Mouse (Mus musculus) midbrain, embryonic 14.5 days (tissue): ENCODE measurements around the gene Trim43a. TPM values are rescaled to one million over a fixed set of nuclear protein-coding genes. Genes with fewer than 3 reads are reported as not detected.
"Not testable (repeated sequence)": the region's sequence is repeated elsewhere in the genome, so short reads cannot be mapped to it uniquely, and the experiment has no call there.

ENCODE experiments used
- ATAC-seq: fragments of 200-750 bp; cut with Nextera tagmentation; 2 replicates; pipeline ENCODE4 v1.8.0; 2017; ENCODE audit warnings: moderate number of reproducible peaks, moderate library complexity; ENCODE audit not compliant: low FRiP score, low TSS enrichment
- DNase-seq: peaks from one replicate; pipeline ENCODE4 v3.0.0-alpha.2; 2015
- H3K27ac ChIP-seq: fragments of 300-500 bp; sonication (generic); replicated peaks from 2 replicates; pipeline ENCODE4 v1.5.1; 2014; ENCODE audit warnings: mild to moderate bottlenecking, low read depth, low read length, moderate library complexity
- H3K27me3 ChIP-seq: fragments of 300-500 bp; sonication (generic); 2 replicates; pipeline ENCODE4 v1.6.1; 2014; ENCODE audit warnings: low read length, control low read depth, mixed read lengths; ENCODE audit not compliant: control insufficient read depth, insufficient read depth
- H3K36me3 ChIP-seq: fragments of 300-500 bp; sonication (generic); 2 replicates; pipeline ENCODE4 v1.6.1; 2014; ENCODE audit warnings: low read length, control low read depth; ENCODE audit not compliant: control insufficient read depth, insufficient read depth
- H3K4me1 ChIP-seq: fragments of 300-500 bp; sonication (generic); 2 replicates; pipeline ENCODE4 v1.6.1; 2014; ENCODE audit warnings: mild to moderate bottlenecking, antibody characterized with exemption, low read length, control low read depth; ENCODE audit not compliant: control insufficient read depth, insufficient read depth
- H3K4me2 ChIP-seq: fragments of 300-500 bp; sonication (generic); 2 replicates; pipeline ENCODE4 v1.6.1; 2014; ENCODE audit warnings: mild to moderate bottlenecking, low read length, moderate library complexity
- H3K4me3 ChIP-seq: fragments of 300-500 bp; sonication (generic); replicated peaks from 2 replicates; pipeline ENCODE4 v1.5.1; 2014; ENCODE audit warnings: low read depth, low read length
- H3K9ac ChIP-seq: fragments of 300-500 bp; sonication (generic); replicated peaks from 2 replicates; pipeline ENCODE4 v1.6.1; 2014; ENCODE audit warnings: mild to moderate bottlenecking, low read length, moderate library complexity
- H3K9me3 ChIP-seq: fragments of 300-500 bp; sonication (generic); 2 replicates; pipeline ENCODE4 v1.6.1; 2016; ENCODE audit warnings: low read length, control low read depth, mixed read lengths; ENCODE audit not compliant: control insufficient read depth
- WGBS: fragments of 180-500 bp; shearing (Covaris S2); extraction: QIAGEN DNeasy Blood & Tissue Kit; methylation state at CpG from one replicate; pipeline ENCODE4 v1.1.7; 2014; 5-methylcytosine and 5-hydroxymethylcytosine counted together
- polyA plus RNA-seq: library from polyadenylated mRNA; unstranded; fragments of >200 nt; fragmentation: Nextera tagmentation; extraction: Ambion mirVana; gene quantifications from 2 replicates; pipeline ENCODE4 v1.2.1, GENCODE M21; 2014

Trim43a gene
- polyA plus RNA-seq, 1 experiment from 2014 or later, result 0.20 TPM

DNA sequence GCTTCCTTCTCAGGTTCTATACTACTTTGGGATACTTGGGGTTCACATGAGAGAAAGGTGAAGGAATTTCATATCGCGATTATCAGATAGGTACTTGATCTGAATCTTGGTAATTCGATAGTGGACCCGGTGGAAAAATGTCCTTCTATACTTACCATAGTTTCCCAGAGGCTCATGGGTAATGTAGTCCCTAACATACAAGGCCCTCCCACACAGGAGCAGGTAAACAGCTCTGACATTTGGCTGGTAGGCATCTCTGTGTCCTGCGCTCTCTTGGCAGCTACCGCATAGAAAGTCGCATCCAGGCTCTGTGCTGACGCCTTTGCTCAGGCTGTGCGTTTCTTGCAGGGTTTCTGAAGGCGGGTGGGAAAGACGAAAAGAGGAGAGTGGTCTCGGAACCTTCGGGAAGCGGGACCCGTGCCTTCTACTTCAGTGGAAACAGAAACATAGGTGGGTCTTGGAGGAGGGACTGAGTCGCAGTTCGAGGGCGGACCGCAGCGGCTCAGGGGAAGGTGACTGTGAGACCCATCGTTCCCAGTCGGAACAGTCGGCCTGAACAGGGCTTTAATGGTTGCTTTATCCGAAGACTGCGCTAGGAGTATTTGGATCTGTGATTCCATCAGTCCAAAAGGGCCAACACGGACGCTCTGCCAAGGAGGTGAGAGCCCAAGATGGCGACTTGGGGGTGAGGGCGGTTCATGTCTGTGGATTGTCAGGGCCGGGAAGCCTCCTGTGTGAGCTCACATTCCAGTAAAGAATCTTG is 32.7 kb upstream of the Trim43a start, which contains the start of gene Zfp949:
Zfp949 (plus strand) TSS at position 170 of the 763 bp plus-strand sequence.
- H3K4me1 ChIP-seq, result peaks cover 27% of the 10 kb centered on the region
- peak within 1 kb of the TSS; percentile 80 for H3K27ac ChIP-seq
- DNase-seq (peak; percentile 93), ATAC-seq (peak; percentile 92)
- H3K9ac ChIP-seq, result peak within 1 kb of the TSS; percentile 72
- no peaks in the 10 kb centered on the region for H3K27me3 ChIP-seq
- whole genome bisulfite sequencing, result under 1% methylated on average over 30 of the region's 30 CpGs
- H3K4me2 ChIP-seq, result peak within 1 kb of the TSS; percentile 83
- peak within 1 kb of the TSS; percentile 62 for H3K4me3 ChIP-seq
- H3K9me3 ChIP-seq, result no peaks in the 10 kb centered on the region
- H3K36me3 ChIP-seq, result peaks cover 9% of the 10 kb centered on the region; the same call in 1 of the 2 replicates

DNA sequence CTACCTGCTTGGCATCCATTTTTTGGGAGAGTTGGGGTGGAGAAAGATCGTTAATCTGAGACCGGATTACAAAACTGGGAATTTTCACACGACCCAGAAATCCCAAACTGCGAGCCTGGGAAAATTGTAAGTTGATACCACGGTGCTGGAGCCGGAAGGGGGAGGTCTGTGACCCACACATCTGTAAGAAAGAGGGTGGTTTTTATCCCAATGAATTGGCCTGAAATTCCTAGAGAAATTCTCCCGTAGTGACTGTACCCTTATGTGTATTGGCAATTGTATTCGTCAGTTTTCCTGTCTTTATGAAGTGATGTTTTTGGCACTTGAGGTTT is 32.1 kb upstream of the Trim43a start:
- Histone ChIP-seq H3K9me3 (no peaks in the 10 kb centered on the region), H3K4me1 (peaks cover 27% of the 10 kb centered on the region), H3K36me3 (peaks cover 11% of the 10 kb centered on the region; the same call in 1 of the 2 replicates), H3K27ac (peak overlapping the region; percentile 80), H3K9ac (peak overlapping the region; percentile 72), H3K4me2 (peak overlapping the region; percentile 83), H3K27me3 (no peaks in the 10 kb centered on the region), H3K4me3 (peak overlapping the region; percentile 62)
- 6% methylated on average over 8 of the region's 8 CpGs for WGBS
- no peak for DNase-seq
- ATAC-seq, result no peak

DNA sequence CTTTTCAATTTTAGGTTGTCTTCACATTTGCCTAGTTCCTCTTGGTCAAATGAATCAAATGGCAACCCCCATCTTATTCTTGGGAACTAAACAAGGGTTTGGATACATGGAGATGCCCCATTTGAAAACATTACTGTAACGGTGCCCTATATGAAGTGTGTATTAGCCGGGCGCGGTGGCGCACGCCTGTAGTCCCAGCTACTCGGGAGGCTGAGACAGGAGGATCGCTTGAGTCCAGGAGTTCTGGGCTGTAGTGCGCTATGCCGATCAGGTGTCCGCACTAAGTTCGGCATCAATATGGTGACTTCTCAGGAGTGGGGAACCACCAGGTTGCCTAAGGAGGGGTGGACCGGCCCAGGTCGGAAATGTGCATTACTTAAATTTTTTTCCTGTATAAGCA is 27.6 kb upstream of the Trim43a start:
- ATAC-seq (no peak), DNase-seq (no peak)
- WGBS, result 97% methylated on average over 14 of the region's 14 CpGs
- Histone ChIP-seq H3K27ac (no peak overlapping the region), H3K9ac (no peak overlapping the region), H3K4me1 (peaks cover 27% of the 10 kb centered on the region), H3K4me2 (no peak overlapping the region), H3K36me3 (peaks cover 29% of the 10 kb centered on the region), H3K27me3 (no peaks in the 10 kb centered on the region), H3K9me3 (no peaks in the 10 kb centered on the region), H3K4me3 (no peak overlapping the region)

DNA sequence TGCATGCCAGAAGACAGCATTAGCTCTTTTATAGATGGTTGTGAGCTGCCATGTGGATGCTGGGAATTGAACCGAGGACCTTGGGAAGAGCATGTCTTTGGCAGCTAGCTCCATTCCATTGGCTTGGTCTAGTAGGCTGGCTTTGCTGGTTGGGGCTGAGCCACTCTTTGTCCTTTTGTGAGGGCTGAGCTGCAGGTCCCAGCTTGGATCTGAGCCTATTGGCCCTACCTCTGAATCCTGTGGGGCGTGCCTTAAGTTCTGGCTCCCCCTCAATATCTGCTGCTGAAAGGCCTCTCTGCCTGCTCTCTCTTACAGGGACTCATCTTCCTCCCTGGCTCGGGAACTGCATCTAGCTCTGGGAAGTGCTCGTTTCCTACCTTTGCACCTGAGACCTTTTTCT is 22.5 kb upstream of the Trim43a start:
- H3K4me1 ChIP-seq, result no peaks in the 10 kb centered on the region
- H3K9ac ChIP-seq, result no peak overlapping the region
- no peaks in the 10 kb centered on the region for H3K27me3 ChIP-seq
- no peak overlapping the region for H3K4me3 ChIP-seq
- 89% methylated on average over 4 of the region's 4 CpGs for WGBS
- no peak overlapping the region for H3K27ac ChIP-seq
- ATAC-seq (no peak), DNase-seq (no peak)
- H3K9me3 ChIP-seq, result no peaks in the 10 kb centered on the region
- peaks cover 43% of the 10 kb centered on the region for H3K36me3 ChIP-seq
- H3K4me2 ChIP-seq, result no peak overlapping the region

DNA sequence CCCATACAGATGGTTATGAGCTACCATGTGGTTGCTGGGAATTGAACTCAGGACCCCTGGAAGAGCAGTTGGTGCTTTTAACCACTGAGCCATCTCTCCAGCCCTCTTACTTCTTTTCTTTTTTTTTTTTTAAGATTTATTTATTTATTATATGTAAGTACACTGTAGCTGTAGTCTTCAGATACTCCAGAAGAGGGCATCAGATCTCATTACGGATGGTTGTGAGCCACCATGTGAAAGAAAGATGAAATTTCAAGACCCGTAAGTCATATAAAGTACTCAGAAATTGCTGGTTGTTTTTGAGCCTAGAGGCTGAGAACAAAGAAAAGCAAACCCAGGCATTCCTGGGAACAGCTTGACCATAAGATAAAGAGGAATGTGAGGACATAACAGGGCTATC is 19.2 kb upstream of the Trim43a start:
- not testable (repeated sequence) for H3K4me1 ChIP-seq, H3K4me2 ChIP-seq, H3K4me3 ChIP-seq, DNase-seq, H3K9me3 ChIP-seq, ATAC-seq, H3K27me3 ChIP-seq, H3K9ac ChIP-seq, H3K27ac ChIP-seq
- H3K36me3 ChIP-seq, result peaks cover 44% of the 10 kb centered on the region
- 96% methylated on average over 2 of the region's 2 CpGs for WGBS

DNA sequence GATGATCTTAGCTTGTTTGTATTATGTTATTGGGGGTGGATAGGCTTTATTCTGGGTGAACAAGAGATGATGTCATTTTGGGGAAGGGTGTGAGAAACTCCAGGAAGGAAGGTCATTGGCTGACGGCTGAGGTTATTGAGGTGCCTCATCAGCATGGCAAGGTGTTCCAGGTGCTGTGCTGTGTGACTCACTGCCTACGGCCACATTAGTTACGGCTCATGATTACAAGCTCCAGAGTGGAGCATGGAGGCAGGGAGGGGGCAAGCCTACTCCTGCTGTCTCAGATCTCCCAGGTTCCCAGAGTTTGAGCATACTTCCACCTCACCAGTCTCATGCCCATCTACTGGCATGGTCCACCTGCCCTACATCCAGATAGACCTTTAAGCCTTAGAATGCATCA is 10.2 kb upstream of the Trim43a start:
- H3K4me3 ChIP-seq, H3K9ac ChIP-seq, H3K27ac ChIP-seq, H3K4me1 ChIP-seq, DNase-seq, H3K27me3 ChIP-seq, H3K4me2 ChIP-seq, ATAC-seq: not testable (repeated sequence)
- peaks cover 32% of the 10 kb centered on the region for H3K9me3 ChIP-seq
- H3K36me3 ChIP-seq, result peaks cover 47% of the 10 kb centered on the region
- 97% methylated on average over 3 of the region's 3 CpGs for WGBS

DNA sequence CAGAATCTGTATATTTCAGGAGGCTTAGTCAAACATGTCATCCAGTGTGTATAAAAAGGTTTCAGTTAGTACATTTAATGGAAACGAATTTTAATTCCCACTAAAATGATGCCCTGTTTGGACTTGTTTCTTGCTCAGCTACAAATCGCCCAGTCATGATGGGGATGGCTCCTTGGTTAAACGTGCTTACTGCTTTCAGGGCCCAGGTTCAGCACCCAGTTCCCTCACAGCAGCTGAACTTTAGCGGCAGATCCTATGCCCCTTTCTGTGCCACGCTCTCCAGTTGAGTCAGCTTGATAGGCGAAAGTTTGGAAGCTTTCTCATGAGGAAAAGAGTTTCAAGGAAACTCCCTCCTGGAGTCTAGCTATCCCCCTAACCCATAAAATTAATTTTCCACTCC is 13.0 kb downstream of the Trim43a start:
- not testable (repeated sequence) for H3K27ac ChIP-seq, H3K27me3 ChIP-seq, DNase-seq, H3K4me2 ChIP-seq, H3K9me3 ChIP-seq, H3K36me3 ChIP-seq, H3K9ac ChIP-seq, ATAC-seq, H3K4me3 ChIP-seq, H3K4me1 ChIP-seq
- WGBS, result 90% methylated on average over 6 of the region's 6 CpGs

DNA sequence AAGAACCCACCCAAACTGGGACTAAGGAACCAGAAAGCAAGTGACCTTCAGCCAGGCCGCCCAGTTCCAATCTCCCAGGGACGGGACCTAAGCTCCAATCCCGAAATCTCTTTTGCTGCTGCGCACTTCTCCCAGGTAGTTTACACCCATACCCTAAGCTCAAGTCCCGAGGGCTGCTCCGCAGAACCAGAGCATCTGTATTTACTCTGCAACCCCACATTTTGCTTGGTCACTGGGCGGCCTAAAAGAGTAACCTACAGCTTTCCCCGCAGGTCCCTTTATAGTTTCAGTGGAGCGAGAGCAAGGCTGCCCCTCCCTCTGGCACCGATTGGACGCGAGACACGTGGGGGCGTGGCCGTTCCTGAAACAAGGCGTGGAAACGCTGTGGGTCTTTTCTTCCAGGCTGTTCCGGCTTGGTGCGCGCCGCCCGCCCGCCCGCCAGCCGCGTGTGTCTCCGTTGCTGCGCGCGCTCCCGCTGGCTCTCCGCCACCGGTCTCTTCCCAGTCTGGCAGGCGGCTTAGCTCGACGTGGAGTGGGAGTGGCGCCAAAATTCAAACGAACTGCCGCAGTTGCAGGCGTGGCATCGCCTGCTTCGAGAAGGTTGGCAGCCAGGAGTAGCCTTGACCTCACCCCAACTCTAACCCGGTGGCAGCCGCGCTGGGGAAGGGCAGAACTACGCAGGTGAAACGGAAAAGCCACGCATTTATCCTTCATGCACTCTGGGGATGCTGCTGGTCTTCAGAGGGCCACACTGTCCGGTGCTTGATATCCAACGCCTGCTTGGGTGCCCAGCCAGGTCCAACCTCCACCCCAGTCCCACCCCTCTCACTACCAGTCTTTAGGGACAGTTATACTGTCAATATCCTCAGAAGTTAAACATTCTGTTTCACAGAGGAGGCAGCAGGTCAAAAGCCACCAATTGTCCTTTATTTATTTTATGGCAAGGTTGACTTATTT is 18.8 kb downstream of the Trim43a start:
- H3K9me3 ChIP-seq, H3K27ac ChIP-seq, H3K4me1 ChIP-seq, H3K36me3 ChIP-seq, H3K9ac ChIP-seq, H3K27me3 ChIP-seq: not testable (repeated sequence)
- H3K4me3 ChIP-seq, result peak overlapping the region; percentile 34
- DNase-seq (peak; percentile 94), ATAC-seq (peak; percentile 99)
- under 1% methylated on average over 46 of the region's 50 CpGs for WGBS
- peak overlapping the region; percentile 52 for H3K4me2 ChIP-seq
